Mouse (Mus musculus) stomach, embryonic 16.5 days (tissue): ENCODE data around the gene Soga1. TPM values are rescaled to one million over a fixed set of nuclear protein-coding genes. Genes with fewer than 3 reads are reported as not detected.

Source experiments
- ATAC-seq: fragments of 200-750 bp; cut with Nextera tagmentation; 2 replicates; pipeline ENCODE4 v1.8.0; 2017; ENCODE audit warnings: moderate number of reproducible peaks, moderate TSS enrichment; ENCODE audit not compliant: insufficient read depth, low FRiP score
- H3K27ac ChIP-seq: fragments of 300-500 bp; sonication (generic); 2 replicates; pipeline ENCODE4 v1.5.1; 2014; ENCODE audit warnings: low read length
- H3K27me3 ChIP-seq: fragments of 300-500 bp; sonication (generic); 2 replicates; pipeline ENCODE4 v1.6.1; 2014; ENCODE audit warnings: low read length, control low read depth, mixed read lengths; ENCODE audit not compliant: control insufficient read depth, insufficient read depth
- H3K36me3 ChIP-seq: fragments of 300-500 bp; sonication (generic); 2 replicates; pipeline ENCODE4 v1.6.1; 2014; ENCODE audit warnings: low read length; ENCODE audit not compliant: control insufficient read depth, insufficient read depth
- H3K4me1 ChIP-seq: fragments of 300-500 bp; sonication (generic); 2 replicates; pipeline ENCODE4 v1.6.1; 2014; ENCODE audit warnings: low read length, control low read depth, mixed read lengths; ENCODE audit not compliant: control insufficient read depth, insufficient read depth
- H3K4me2 ChIP-seq: fragments of 300-500 bp; sonication (generic); 2 replicates; pipeline ENCODE4 v1.6.1; 2014; ENCODE audit warnings: low read depth, low read length, mixed read lengths
- H3K4me3 ChIP-seq: fragments of 300-500 bp; sonication (generic); replicated peaks from 2 replicates; pipeline ENCODE4 v1.5.1; 2014; ENCODE audit warnings: mild to moderate bottlenecking, low read length
- H3K9ac ChIP-seq: fragments of 300-500 bp; sonication (generic); 2 replicates; pipeline ENCODE4 v1.6.1; 2014; ENCODE audit warnings: low read length
- H3K9me3 ChIP-seq: fragments of 300-500 bp; sonication (generic); replicated peaks from 2 replicates; pipeline ENCODE4 v1.6.1; 2016; ENCODE audit warnings: low read length, control low read depth; ENCODE audit not compliant: control insufficient read depth
- WGBS: fragments of 180-500 bp; shearing (Covaris S2); extraction: QIAGEN DNeasy Blood & Tissue Kit; methylation state at CpG from one replicate; pipeline ENCODE4 v1.1.7; 2014; 5-methylcytosine and 5-hydroxymethylcytosine counted together
- polyA plus RNA-seq: library from polyadenylated mRNA; unstranded; fragments of >200 nt; fragmentation: Nextera tagmentation; extraction: Ambion mirVana; gene quantifications from 2 replicates; pipeline ENCODE4 v1.2.1, GENCODE M21; 2015

Soga1 gene
- polyA plus RNA-seq, 1 experiment from 2014 or later, result 2.1 TPM

DNA sequence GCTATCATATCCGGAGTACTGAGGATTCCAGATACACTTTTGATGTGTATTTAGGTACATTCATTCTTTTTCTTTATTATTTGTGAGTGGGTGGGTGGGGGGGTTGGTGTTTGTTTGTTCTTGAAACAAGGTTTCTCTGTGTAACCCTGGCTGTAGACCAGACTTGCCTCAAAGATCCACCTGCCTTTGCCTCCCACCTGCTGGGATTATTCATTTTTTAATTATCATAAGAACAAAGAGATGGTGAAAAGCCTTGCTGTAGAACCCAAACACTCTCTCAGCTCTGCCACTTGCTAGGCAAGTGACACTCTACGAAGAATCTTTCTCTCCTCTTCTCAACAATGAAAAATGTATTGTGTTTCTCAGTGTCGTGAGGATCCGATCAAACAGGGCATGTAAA, 59.8 kb downstream of the Soga1 start:
- H3K9ac ChIP-seq, result no peak overlapping the region
- H3K27me3 ChIP-seq, result no peaks in the 10 kb centered on the region
- no peak overlapping the region for H3K4me3 ChIP-seq
- H3K36me3 ChIP-seq, result peaks cover 56% of the 10 kb centered on the region
- no peak for ATAC-seq
- H3K9me3 ChIP-seq, result no peaks in the 10 kb centered on the region
- no peak overlapping the region for H3K4me2 ChIP-seq
- H3K4me1 ChIP-seq, result no peaks in the 10 kb centered on the region
- WGBS, result 92% methylated on average over 4 of the region's 4 CpGs
- H3K27ac ChIP-seq, result no peak overlapping the region

DNA sequence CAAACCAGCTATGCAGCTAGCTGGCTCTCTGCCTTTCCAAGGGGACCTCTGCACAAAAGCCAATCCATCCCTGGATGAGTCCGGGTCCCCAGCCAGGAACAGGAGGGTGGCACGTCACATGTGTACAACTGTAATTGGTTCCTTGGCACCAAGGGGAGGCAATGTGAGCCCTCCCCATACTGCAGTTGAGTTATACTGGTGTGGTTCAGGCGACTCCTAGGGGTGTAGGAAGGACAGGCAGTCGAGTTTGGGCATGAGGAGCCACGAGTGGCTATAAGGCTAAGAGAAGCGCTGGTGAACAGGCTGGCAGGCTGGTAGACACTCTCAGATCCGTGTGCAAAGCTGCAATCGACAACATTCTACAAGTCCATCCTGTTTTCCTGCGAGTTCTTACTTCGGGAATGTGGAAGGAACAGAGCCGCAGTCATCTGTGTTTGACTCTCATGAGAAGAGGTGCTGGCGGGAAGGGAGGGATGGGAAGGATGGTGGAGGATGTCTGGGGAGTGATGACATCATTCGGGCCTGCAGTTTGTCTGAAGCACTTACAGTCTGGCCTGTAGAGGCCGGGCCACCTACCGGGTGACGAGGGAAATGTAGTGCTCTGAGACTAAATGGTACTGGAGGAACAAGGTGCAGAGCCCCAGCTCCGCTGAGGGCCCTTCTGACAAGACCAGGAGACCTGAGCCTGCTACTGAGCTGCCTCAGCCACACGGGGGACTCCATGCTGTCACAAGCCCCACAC, 62.4 kb downstream of the Soga1 start:
- H3K36me3 ChIP-seq, result peaks cover 40% of the 10 kb centered on the region
- ATAC-seq, result no peak; the same call in 1 of the 2 replicates
- no peaks in the 10 kb centered on the region for H3K27me3 ChIP-seq
- no peak overlapping the region for H3K4me3 ChIP-seq
- 74% methylated on average over 18 of the region's 18 CpGs for WGBS
- H3K4me1 ChIP-seq, result no peaks in the 10 kb centered on the region
- H3K9me3 ChIP-seq, result no peaks in the 10 kb centered on the region
- no peak overlapping the region for H3K4me2 ChIP-seq
- no peak overlapping the region for H3K9ac ChIP-seq
- no peak overlapping the region for H3K27ac ChIP-seq

DNA sequence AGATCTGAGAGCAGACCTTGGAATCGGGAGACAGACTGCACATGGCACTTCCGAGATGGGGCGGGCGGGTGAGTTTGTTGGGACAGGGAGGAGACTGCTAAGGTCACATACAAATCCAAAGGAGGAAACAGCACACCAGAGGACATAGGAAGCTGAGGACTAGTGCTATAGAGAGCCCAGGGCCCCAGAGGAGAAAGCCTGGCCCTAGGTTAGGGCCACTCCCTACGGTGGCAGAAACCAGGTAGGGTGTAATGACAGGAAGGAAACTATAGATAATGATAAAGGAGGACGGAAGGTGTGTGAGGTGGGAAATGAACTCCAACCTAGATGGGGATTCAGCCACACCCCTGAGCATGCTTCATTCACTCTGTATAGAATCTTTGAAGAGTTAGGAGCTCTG, 66.7 kb downstream of the Soga1 start:
- Histone ChIP-seq H3K9ac (no peak overlapping the region), H3K27me3 (no peaks in the 10 kb centered on the region), H3K4me1 (peaks cover 4% of the 10 kb centered on the region), H3K36me3 (peaks cover 14% of the 10 kb centered on the region; the same call in 1 of the 2 replicates), H3K4me3 (no peak overlapping the region), H3K4me2 (no peak overlapping the region), H3K27ac (no peak overlapping the region), H3K9me3 (no peaks in the 10 kb centered on the region)
- 77% methylated on average over 6 of the region's 6 CpGs for WGBS
- peak; percentile 42; the same call in 1 of the 2 replicates for ATAC-seq

DNA sequence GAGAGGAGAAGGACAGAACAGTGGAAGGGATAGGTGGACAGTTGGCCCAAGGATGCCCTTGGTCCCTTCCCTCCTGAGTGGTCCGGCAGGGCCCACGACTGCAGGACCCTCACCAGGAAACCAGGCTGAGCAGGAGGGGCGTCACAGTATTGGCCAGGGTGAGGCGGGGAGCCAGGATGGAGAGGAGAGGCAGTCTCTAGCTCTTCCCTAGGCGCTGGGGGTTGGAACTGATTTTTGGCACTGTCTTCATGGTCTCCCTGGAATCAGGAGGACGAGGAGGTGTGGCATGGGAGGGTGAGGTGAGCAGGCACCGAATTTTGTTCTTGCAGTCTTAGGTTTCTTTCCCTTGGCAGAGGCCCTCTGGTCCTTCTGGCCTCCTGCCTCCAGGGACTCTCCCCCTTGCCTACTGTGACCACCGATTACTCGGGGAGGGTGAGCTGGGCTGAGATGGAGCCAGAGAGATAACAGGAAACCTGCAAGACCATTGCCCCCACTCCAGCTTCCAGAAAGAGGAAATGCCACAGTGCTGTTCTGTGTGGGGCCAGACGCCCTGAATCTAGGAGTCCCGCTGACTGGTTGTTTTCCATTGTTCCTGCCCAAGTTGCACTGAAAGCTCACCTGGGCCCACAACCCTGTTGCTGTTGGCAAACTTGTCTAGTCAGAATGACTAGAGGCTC, 68.3 kb downstream of the Soga1 start:
- WGBS, result 34% methylated on average over 11 of the region's 11 CpGs
- H3K27me3 ChIP-seq, result no peaks in the 10 kb centered on the region
- H3K4me1 ChIP-seq, result peaks cover 14% of the 10 kb centered on the region
- H3K9ac ChIP-seq, result no peak overlapping the region
- no peak overlapping the region for H3K4me2 ChIP-seq
- H3K27ac ChIP-seq, result no peak overlapping the region; the same call in 1 of the 2 replicates
- no peaks in the 10 kb centered on the region for H3K9me3 ChIP-seq
- H3K4me3 ChIP-seq, result no peak overlapping the region
- ATAC-seq, result no peak
- H3K36me3 ChIP-seq, result 0 out of 2 replicates have a peak, but pooled peaks cover 4% of the 10 kb centered on the region

DNA sequence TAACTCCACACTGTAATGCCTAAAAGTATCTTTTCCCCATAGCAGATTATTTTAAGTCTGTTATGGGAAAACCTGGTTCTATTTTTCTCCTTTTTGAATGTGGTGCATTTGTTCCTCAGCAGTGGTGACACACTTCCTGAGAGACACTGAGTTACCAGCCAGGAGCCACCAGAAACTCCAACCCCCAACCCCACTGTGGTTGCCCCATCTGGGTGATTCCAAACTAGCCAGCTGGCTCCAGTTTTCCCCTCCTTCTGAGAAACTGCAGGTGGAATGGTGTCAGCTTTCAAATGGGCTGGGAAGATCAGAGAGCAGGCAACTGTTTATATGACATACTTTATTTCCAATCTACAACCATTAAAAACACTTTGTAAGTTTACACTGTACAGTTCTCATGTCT, 68.9 kb downstream of the Soga1 start:
- no peak for ATAC-seq
- Histone ChIP-seq H3K9ac (no peak overlapping the region), H3K4me2 (no peak overlapping the region), H3K27me3 (no peaks in the 10 kb centered on the region), H3K4me3 (no peak overlapping the region), H3K4me1 (peaks cover 16% of the 10 kb centered on the region), H3K27ac (no peak overlapping the region), H3K9me3 (no peaks in the 10 kb centered on the region), H3K36me3 (peaks cover 3% of the 10 kb centered on the region; the same call in 1 of the 2 replicates)

DNA sequence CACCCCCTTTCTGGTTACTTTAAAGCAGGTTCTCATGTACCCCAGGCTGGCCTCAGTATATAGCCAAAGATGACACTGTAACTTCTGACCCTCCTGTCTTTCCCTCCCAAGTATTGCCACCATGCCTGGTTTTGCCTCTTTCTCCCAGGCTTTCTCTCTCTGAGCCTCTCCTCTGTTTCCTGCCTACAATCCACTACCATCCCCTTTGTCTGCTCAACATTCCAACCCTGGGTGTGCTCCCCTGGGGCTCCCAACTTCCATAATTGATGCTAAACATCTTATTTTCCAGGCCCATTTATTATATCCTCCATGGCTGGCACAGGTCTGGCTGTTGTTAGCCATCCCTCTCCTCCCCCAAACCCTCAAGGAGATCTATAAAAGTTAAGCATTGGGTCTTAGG, 70.5 kb downstream of the Soga1 start:
- no peak for ATAC-seq
- Histone ChIP-seq H3K9ac (no peak overlapping the region), H3K4me2 (no peak overlapping the region)

DNA sequence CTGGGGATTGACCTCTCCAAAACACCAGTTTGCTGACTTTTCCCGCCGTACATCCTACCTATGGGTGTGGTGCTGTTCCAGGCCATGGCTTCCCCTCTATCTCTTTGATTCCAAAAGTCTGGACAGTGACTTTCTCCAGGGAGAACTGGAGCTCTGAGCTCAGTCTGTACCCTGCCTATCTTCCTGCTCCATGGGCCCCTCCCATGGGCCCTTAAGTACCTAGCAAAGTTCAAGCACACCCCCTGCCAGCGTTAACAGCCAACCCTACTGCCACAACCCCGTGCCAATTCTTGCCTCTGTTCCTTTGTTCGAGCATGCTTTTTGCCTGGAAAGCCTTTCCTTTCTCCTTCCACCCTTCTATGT, 71.8 kb downstream of the Soga1 start:
- H3K4me1 ChIP-seq, result peaks cover 16% of the 10 kb centered on the region
- peak overlapping the region; percentile 88 for H3K27ac ChIP-seq
- H3K4me2 ChIP-seq, result peak overlapping the region; percentile 93
- peak; percentile 30; the same call in 1 of the 2 replicates for ATAC-seq
- H3K4me3 ChIP-seq, result peak overlapping the region; percentile 80
- peak overlapping the region; percentile 88 for H3K9ac ChIP-seq
- H3K27me3 ChIP-seq, result no peaks in the 10 kb centered on the region
- H3K36me3 ChIP-seq, result no peaks in the 10 kb centered on the region; the same call in 1 of the 2 replicates
- H3K9me3 ChIP-seq, result no peaks in the 10 kb centered on the region
- WGBS, result 26% methylated on average over 5 of the region's 5 CpGs

More for the DNA sequence above, 70.5 kb downstream of the Soga1 start:
- Histone ChIP-seq H3K4me3 (no peak overlapping the region), H3K36me3 (no peaks in the 10 kb centered on the region; the same call in 1 of the 2 replicates), H3K4me1 (peaks cover 16% of the 10 kb centered on the region), H3K27me3 (no peaks in the 10 kb centered on the region), H3K9me3 (no peaks in the 10 kb centered on the region), H3K27ac (no peak overlapping the region)

DNA sequence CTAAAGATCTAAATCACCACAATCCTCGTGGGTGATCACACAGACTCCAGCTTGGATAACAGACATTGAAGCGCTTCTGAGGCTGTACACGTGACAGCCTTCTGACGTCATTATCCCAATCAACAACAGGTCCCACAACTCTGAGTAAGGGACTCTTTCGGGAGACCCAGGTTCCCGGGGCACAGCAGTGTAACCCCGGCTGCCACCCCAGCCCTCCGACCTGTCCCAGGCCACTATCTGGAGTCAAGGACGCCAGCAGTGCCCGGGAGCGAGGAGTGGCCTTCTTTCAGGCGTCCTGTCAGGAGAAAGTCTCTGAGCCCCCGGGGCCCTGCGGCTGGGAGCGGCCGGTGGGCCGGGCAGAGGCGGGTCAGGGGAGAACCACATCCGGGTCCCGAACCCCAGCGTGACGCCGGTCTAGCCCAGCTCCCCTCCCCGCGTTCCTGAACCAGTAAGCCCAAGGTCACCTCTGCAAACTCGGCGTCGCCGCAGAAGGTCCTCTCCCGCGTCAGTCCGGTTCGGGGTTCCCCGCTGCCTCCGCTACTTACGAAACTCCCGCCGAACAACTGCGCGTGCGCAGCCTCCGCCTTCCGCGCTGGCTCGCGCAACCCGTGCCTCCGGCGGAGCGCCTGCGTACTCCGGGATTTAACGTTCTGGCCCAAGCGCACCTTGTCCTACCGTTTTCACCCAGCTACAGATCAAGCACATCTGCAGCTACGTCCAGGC, 72.4 kb downstream of the Soga1 start, which contains the start of gene Dsn1:
Gene Dsn1 (minus strand): TSS at position 644 of the 723 bp plus-strand sequence.
- Histone ChIP-seq H3K4me3 (peak within 1 kb of the TSS; percentile 80), H3K9ac (peak within 1 kb of the TSS; percentile 88), H3K4me1 (peaks cover 16% of the 10 kb centered on the region), H3K27me3 (no peaks in the 10 kb centered on the region), H3K9me3 (no peaks in the 10 kb centered on the region), H3K27ac (peak within 1 kb of the TSS; percentile 88), H3K4me2 (peak within 1 kb of the TSS; percentile 93), H3K36me3 (no peaks in the 10 kb centered on the region; the same call in 1 of the 2 replicates)
- under 1% methylated on average over 56 of the region's 56 CpGs for WGBS
- peak; percentile 85 for ATAC-seq

DNA sequence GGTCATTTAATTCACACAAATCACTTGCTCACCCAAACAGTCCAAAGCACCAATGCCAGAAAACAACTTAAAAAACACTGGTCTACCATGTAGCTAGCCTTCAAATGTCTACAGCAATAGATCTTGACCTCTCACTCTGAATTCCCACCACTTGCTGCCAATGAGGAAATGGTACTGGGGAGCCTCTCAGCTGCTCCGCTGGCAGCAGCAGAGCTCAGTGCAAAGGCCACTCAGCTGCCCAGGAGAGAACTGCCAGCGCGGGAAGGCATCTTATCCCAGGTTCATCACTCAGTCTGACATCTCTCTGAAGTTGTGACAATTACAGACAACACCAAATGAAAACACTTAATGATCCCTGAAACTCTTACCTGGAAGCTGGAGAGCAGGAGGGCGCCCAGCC, 76.7 kb downstream of the Soga1 start:
- H3K4me1 ChIP-seq, result peaks cover 12% of the 10 kb centered on the region
- ATAC-seq, result no peak
- H3K36me3 ChIP-seq, result no peaks in the 10 kb centered on the region; the same call in 1 of the 2 replicates
- no peak overlapping the region for H3K4me3 ChIP-seq
- no peaks in the 10 kb centered on the region for H3K27me3 ChIP-seq
- no peak overlapping the region for H3K9ac ChIP-seq
- WGBS, result 87% methylated on average over 4 of the region's 4 CpGs
- no peak overlapping the region for H3K27ac ChIP-seq
- no peaks in the 10 kb centered on the region for H3K9me3 ChIP-seq
- no peak overlapping the region for H3K4me2 ChIP-seq
